Mouse (Mus musculus) c-Kit-positive CD71-negative TER-119-negative erythroid progenitor cells, embryonic 14.5 days (primary cell): ENCODE data around the gene Eef1akmt3.
A peak's percentile ranks its signal among the peaks of the same experiment; 100 is the strongest.

ENCODE experiments used
- DNase-seq: peaks from one replicate; pipeline ENCODE4 v3.0.0-alpha.2; 2013; ENCODE audit warnings: low read depth

Eef1akmt3 gene

DNA sequence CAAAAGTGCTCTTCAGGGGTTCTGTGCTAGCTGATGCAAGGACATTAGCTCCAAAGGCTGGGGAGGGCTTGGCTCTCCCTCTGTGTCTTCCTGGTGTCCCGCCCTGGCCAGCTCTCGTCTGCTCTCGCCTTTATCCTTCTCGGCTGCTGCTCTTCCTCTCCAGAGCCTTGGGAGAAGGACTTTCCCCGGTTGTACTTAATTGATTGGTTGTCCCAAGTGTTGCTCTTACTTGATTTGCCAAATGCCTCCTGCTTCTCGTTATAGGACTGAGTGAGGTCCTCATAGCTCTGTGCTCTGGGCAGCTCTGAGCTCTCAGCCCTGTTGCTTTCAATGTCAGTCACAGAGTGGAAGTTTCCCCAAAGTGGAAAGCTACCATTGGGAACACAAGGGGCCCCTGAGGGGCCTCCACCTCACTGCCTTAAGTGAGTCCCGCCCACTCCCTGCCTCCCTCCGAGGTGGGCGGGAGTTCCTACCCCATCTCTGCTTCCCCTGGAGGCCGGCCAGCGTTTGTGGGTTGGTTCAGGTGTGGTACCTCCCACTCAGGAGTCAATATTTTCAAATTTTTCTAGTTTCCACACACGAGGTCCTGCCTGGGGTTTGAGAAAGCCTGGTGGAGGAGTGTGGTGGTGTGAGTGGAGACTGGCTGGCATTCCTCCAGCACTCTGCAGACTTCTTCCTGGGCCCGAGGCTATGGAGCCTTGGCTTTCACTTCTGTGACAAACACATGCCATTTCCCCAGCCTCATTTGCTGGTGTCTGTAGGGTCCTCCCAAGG is 43.8 kb downstream of the Eef1akmt3 start:
- no peak for DNase-seq

DNA sequence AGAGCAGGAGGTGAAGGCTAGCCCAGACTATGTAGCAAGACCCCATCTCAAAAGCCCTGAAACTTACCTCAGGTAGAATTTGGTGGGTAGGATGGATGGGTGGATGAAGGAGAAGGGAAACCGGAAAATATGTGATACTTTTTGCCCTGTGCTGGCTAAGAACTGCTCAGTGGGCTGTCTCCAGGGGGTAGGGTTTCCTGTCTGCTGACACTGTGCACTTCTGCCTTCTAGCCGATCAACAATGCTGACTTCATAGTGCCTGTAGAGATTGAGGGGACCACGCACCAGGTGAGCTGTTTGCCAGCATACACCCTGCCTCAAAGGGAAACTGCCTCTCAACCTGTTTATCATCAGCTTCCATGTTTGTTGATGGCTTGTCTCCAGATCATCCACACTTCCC is 47.7 kb downstream of the Eef1akmt3 start:
- DNase-seq = no peak

DNA sequence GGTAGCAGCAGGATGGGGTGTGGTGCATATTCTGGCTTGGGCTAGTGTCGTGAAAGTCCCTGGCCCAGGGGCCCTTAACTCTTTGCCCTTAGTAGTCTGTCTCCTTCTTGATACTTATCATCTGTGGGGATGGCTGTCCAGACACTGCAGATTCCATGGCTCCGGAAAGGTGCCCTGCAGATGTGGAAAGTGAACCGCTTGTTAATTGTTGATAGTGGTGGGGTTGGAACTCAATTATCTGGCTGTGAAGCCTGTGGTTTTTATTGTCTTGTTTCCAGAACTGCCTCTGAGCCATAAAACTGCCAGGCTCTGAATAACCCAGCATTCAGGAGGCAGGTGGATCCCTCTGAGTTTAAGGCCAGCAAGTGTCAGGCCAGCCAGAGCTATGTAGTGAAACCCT is 49.6 kb downstream of the Eef1akmt3 start:
- DNase-seq = no peak

DNA sequence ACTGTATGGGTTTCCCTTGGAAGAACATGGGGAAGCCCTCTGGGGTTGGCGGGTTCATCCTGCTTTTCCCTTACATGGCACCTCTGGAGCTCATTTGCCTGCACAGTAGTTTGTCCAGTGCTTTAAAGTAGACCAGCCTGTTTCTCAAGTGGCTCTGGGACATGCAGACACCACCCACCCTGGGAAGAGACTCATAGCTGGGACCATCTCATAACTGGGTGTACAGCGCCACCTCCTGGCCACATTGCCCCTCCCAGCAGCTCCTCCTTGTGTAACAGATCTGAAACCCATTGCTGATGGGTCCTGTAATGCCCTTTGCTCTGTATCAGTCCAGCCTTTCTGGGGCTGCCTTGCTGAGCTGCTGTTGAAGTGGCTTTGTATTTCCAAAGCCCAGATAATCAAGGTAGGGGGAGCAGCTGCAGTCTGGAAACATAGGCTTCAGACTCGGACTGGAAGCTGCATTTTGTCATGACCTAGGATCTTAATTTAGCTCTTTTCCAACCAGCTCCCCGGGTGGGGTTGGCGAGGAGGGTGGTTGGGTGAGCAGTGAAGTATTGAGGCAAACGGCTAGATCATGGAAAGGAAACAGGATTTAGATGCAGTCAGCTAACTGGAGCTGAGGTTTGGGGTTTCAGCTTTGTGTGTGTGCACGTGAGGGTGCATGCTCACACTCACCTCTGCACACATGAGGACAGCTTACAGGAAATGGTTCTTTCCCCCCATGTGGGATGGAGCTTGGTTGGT is 50.8 kb downstream of the Eef1akmt3 start:
- DNase-seq = peak; percentile 82

DNA sequence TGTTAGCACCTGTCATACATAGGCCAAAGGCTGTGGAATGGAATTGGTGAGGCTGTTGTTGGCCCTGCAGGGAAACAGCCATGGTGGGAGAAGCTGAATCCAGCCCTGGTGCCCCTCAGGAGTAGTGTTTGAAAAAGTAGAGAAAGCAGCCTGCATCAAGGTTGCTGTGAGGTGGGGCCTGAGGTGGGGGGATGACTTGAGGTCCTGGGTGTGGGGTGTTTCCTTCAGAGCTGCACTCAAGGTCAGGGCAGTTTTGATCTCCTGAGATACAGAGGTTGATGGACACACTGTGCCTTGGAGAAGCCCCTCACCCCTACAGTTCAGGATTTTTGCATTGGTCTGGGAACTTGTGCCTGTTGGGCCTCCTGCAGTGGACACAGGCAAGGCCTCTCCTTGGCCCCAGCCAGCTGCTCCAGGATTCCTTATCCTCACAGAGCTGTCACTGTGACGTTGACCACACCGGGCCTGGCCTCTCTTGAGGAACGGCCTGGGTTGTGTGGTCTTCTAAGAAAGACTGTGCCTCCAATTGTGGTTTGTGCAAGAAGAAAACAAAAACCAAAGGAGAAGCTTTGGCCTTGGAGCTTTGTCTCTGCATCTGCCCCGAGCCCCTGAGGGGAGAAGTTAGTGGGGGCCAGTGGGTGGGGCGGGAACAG is 52.7 kb downstream of the Eef1akmt3 start:
- no peak for DNase-seq

DNA sequence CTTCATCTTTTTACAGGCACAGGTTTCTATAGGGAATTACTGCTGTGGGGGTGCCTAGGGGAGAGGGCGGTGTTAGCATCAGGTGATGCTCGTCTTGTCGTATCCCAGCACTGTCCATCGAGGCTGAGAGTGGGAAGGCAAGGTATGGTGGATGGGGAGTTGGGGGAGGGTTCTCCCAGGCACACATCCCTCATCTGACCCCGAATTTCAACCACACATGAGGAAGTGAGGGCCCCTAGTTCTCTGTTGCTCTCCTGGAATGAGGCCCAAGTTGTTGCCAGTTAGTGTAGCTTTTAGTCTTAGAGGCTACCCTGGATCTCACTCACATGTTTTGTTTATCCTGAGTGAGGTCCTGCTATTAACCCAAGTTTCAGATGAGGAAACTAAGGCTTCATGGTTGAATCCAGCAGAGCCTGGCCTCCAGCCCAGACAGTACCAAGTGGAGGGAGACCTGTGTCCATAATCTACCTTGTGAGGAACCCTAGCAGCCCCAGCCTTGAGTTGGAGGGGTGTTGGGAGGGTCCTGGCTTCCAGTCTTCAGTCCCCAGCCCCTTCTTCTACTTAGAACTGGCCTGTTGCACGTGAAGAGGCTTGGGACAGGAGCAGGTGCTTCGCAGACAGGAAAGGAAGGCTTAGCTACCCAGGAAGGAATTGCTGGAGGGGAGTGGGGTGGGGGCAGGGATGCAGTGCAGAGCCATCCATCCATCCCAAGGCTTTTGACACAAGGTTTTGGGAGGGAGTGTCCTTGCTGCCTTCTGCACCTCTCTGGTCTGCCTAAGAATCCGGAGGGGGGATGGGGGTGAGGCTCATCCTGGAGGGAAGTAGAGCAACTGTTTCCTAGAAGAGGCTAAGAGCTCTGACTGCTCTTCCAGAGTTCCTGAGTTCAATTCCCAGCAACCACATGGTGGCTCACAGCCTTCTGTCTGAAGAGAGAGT is 53.9 kb downstream of the Eef1akmt3 start:
- no peak for DNase-seq

DNA sequence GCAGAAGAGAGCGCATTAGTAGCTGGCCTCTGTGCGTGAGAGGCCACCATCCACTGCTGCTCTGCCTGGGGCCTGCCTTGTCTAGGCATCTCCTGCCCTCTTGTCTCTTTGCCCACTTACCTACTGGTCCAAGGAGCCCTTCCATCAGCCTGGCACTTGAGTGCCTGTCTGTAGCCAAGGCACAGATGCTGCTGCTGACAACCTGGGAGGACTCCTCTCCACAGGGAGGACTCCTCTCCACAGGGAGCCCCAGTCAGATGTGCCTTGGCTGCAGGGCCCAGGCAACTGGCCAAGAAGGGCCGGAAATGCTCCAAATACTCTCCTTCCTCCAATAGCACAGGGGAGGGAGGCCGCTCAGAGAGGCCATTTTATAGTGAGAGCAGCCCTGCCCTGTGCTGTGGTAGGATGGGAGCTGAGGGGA is 54.8 kb downstream of the Eef1akmt3 start:
- no peak for DNase-seq

DNA sequence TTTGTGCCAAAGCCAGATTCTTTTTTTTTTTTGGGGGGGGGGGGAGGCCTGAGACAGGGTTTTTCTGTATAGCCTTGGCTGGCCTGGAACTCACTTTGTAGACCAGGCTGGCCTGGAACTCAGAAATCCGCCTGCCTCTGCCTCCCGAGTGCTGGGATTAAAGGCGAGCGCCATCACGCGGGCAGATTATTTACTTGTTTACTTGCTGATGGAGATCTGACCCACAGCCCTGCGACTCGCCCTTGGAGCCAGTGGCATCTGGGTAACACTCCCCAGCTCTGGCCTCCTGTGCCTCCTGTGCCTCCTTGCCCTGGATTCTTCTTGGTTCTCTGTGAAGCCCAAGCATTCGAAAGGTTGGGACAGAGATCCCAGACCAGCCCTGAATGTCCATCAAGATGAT is 55.7 kb downstream of the Eef1akmt3 start:
- no peak for DNase-seq

DNA sequence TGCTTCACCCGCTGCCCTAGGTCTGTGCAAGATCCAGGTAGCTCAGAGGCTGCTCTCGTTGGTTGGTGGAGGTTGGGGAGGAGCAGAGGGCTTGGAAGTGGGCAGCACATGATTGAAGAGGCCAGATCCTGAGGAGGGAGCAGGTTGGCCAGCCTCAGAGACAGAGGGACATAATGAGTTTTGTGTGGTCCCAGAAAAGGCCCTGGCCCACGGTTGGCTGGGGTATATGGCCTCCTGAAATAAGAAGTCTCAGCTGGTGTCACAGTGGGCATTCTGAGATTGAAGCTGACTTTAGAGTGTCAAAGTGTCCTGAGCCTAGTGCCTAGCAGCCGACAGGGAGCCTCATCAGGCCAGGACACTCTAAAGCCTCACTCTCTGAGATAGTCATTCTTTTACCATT is 56.2 kb downstream of the Eef1akmt3 start:
- no peak for DNase-seq

DNA sequence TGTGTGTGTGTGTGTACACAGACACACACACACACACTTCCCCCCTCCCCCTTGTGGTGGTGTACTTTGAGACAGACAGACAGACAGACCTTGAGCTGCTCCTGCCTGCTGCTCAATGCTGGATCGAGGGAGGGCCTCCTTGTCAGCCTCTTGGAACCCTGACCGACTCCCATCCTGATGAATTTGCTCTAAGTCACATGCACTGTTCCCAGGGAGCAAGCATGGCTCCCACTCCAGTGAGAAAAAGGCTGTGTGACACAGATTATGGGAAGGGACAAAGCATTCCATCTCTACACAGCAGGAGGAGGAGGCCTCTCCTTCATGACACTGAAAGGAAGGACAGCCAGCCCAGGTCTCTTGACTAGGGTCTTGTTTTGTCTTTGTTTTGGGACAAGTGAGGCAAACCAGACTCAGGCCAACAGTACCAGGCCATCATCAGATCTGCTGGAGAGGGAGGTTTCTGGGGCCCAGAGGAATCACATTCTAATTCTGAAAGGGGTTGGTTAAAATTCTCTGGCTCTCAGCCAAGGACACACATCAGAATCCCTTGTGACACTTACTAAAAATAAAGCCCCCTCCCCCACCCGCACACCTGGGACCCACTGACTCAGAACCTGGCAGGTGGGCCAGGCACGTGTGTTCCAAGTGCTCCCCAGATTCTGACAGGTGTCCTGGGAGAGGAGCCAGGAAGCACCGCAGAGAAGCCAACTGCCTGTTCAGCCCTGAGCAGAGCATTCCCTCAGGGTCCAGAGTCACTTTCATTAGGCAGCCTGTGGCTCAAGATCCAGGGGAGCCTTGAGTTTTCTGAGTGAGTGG is 56.9 kb downstream of the Eef1akmt3 start:
- DNase-seq = no peak

DNA sequence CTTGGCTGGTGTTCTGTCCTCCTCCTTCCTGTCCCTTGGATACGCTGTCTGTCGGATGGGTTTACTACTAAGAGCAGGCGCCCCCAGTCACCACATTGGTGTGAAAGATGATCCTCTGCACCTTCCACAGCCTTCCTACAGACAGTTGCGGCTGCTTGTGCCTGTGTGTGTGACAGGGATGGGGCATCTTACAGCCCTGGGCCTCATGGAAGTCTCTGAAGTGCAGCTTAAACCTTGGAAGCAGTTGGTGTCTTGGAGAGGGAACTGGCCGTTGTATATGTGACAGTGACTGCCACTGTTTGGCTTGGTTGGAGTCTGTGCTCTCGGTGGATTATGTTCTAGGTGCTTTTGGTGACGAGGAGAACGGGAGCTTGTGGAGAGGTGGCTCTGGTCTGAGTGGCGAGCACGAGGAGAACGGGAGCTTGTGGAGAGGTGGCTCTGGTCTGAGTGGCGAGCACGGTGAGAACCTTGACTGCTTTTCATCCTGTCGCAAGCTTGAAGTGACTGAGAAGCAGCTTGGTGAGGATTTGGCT is 58.1 kb downstream of the Eef1akmt3 start:
- no peak for DNase-seq

DNA sequence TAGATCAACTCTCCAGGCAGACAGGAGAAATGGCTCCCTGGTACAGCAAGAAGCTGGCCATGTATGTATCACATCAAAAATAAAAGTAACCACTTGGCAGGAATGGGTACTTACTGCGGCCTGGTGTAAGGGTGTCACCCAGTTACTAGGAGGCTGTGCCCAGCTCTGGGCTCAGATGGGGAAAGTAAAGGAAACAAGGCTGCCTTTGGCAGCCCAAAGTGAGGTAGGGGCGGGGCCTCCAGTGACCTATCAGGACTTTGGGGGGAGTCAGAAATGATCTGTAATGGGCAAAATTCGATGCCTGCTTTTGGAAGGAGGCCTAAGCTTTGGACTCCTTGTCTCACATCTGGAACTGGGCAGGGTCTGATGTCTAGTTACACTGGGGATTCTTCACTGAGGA is 59.6 kb downstream of the Eef1akmt3 start:
- DNase-seq = no peak
